In the genomic region with DNA sequence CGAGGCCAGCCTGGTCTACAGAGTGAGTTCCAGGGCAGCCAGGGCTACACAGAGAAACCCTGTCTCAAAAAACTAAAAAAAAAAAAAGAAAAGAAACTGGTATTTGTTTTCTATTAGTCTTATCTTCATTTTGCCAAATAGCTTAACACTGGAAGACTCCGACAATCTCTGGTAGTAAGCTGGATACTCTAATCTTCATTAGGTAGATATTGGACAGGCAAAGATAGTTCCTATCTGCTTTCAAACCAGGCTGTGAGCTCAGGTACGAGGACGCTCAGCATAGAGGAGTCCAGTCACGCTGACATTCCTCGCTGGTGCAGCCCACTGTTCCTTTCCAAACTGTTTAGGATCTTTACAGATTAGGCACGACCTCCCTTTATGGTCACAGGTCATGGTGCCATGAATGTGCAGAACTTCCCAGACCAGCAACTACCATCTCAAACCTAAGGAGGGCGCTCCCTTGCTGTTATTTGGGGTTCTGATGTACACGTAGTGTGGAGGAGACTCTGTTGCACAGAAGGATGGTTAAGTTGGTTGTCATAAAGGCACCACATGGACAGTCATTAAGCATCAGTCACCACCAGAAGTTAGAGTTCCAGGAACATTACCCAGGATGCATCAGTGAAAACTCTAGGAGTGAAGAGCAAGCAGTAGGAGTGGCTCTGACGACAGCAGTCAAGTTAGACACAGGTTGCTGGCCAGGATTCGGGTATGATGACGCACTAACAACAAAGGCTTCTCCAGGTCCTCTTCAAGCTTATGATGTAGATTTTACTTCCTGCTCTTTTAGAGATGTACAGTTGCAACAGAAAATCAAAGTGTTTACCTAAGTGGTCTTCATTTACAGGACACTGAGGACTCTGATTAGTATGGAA, we compare ENCODE assay signal across 18 mouse cellular contexts. TPM values are rescaled to one million over a fixed set of nuclear protein-coding genes. Genes with fewer than 3 reads are reported as not detected.
DNase-seq lines count a peak whose midpoint lies in the region; ATAC-seq and TF ChIP-seq lines count a peak whose summit lies in the region.
"Had no signal": no experiment of that assay in that cellular context is flagged by ENCODE, and none has a peak within 500 bp of the region (broad histone marks: within the 10 kb centered on the region; RNA-seq: fewer than 3 reads in every experiment).

No protein-coding gene starts in this region.

- H3K27me3 ChIP-seq in liver, embryonic 13.5 days: no peaks in the 10 kb centered on the region
- H3K27me3 ChIP-seq in lung, postnatal 0 days (replicated peaks; ENCODE audit: insufficient read depth, low read length): no peaks in the 10 kb centered on the region
- H3K27me3 ChIP-seq: heart, embryonic 12.5 days had no signal

- peak; percentile 12 for DNase-seq in 416B (ENCODE audit: low read depth)
- DNase-seq in CD8-positive naive resting alpha-beta T cell, adult 2 months (ENCODE audit: low read depth in 2 of 2, low spot score in 2 of 2): peak; percentile 58 to 64
- no peak for DNase-seq in liver, embryonic 13.5 days
- DNase-seq in cerebellum, postnatal 4 days (ENCODE audit: low spot score in 2 of 2): no peak
- no peak for DNase-seq in thymus, postnatal 10 days (ENCODE audit: low spot score in 2 of 2)
- DNase-seq in lung, postnatal 0 days (ENCODE audit: low spot score): no peak
- no peak for DNase-seq in left cerebral cortex, postnatal 4 days
- DNase-seq: adrenal gland, postnatal 36 days; cerebellum, postnatal 25 days; gastrocnemius, postnatal 25 days; heart, postnatal 4 days; kidney, postnatal 14 days; lung, adult 2 months; midbrain, embryonic 14.5 days had no signal

- ATAC-seq in activated CD4-positive, CD25-positive, alpha-beta regulatory T cell, adult 4 months: peak; percentile 45
- ATAC-seq in liver, embryonic 13.5 days (ENCODE audit: low read depth): peak; percentile 57
- no peak for ATAC-seq in lung, postnatal 0 days

- TF ChIP-seq CTCF in lung, postnatal 0 days (IDR thresholded peaks at IDR 0.05): no peak

- H3K36me3 ChIP-seq in liver, embryonic 13.5 days: no peaks in the 10 kb centered on the region
- no peaks in the 10 kb centered on the region for H3K36me3 ChIP-seq in lung, postnatal 0 days (ENCODE audit: insufficient read depth, low read length)
- H3K36me3 ChIP-seq: embryonic facial prominence, embryonic 10.5 days; heart, embryonic 12.5 days had no signal

- no peak overlapping the region for H3K4me2 ChIP-seq in liver, embryonic 13.5 days
- no peak overlapping the region for H3K4me2 ChIP-seq in lung, postnatal 0 days (replicated peaks; ENCODE audit: low read depth, low read length)
- H3K4me2 ChIP-seq: heart, embryonic 12.5 days had no signal

- peaks cover 45% of the 10 kb centered on the region for H3K4me1 ChIP-seq in liver, embryonic 13.5 days (replicated peaks)
- no peaks in the 10 kb centered on the region for H3K4me1 ChIP-seq in lung, postnatal 0 days (ENCODE audit: insufficient read depth, low read depth, low read length)
- H3K4me1 ChIP-seq: embryonic facial prominence, embryonic 10.5 days; heart, embryonic 12.5 days had no signal

- intact Hi-C loops in left cerebral cortex, postnatal 4 days (cut with DNase I): no loop called here

- H3K4me3 ChIP-seq in liver, embryonic 13.5 days (replicated peaks): no peak overlapping the region
- H3K4me3 ChIP-seq in lung, postnatal 0 days (ENCODE audit: low read depth, low read length): no peak overlapping the region
- H3K4me3 ChIP-seq: embryonic facial prominence, embryonic 10.5 days; heart, embryonic 12.5 days had no signal

- H3K27ac ChIP-seq in liver, embryonic 13.5 days: peak overlapping the region; percentile 40
- no peak overlapping the region for H3K27ac ChIP-seq in lung, postnatal 0 days (ENCODE audit: low read length)
- H3K27ac ChIP-seq: embryonic facial prominence, embryonic 10.5 days; macrophage had no signal

- WGBS in liver, embryonic 13.5 days (ENCODE audit: insufficient replicate concordance): 50% methylated on average over 12 of the region's 12 CpGs
- 75% methylated on average over 12 of the region's 12 CpGs for WGBS in lung, postnatal 0 days

- no peak for TF ChIP-seq EP300 in lung, postnatal 0 days (IDR thresholded peaks at IDR 0.05)

- no peaks in the 10 kb centered on the region for H3K9me3 ChIP-seq in liver, embryonic 13.5 days (replicated peaks)
- no peaks in the 10 kb centered on the region for H3K9me3 ChIP-seq in lung, postnatal 0 days (ENCODE audit: low read length)
- H3K9me3 ChIP-seq: embryonic facial prominence, embryonic 10.5 days; heart, embryonic 12.5 days had no signal

- H3K9ac ChIP-seq in liver, embryonic 13.5 days: no peak overlapping the region
- H3K9ac ChIP-seq in lung, postnatal 0 days (replicated peaks; ENCODE audit: low read depth): no peak overlapping the region
- H3K9ac ChIP-seq: heart, embryonic 12.5 days had no signal

RNA-seq across cellular contexts. Expression of gene Hbs1l, which starts 41.3 kb away (rescaled TPM):
- 100 to 1,000 TPM; 133 to 141 TPM for polyA plus RNA-seq in activated CD4-positive, CD25-positive, alpha-beta regulatory T cell, adult 4 months (2017; shearing (Covaris generic))
- 67.3 and 81.0 TPM in 2 replicates for polyA plus RNA-seq in liver, embryonic 13.5 days (2015; fragmentation: Nextera tagmentation; extraction: Ambion mirVana)
- 42.2 and 45.1 TPM in 2 replicates for polyA plus RNA-seq in lung, postnatal 0 days (2015; fragmentation: Nextera tagmentation; extraction: Ambion mirVana)
- 100 to 1,000 TPM in 1 of 2 experiments, 10 to 100 TPM in 1; 97.7 to 102 TPM for total RNA-seq in left cerebral cortex, postnatal 4 days (2021)

Comparison
In these comparisons a context has a peak if more than half of its experiments do, and no peak if none do; other contexts are left out.
1. DNase-seq: peak in 416B (single experiment) and CD8-positive naive resting alpha-beta T cell, adult 2 months (2 of 2); none in liver, embryonic 13.5 days (single experiment), cerebellum, postnatal 4 days (0 of 2), thymus, postnatal 10 days (0 of 2), lung, postnatal 0 days (single experiment) and left cerebral cortex, postnatal 4 days (single experiment).